Mouse (Mus musculus): ENCODE data around the gene Tcte1.

Gene Tcte1

GRCm38 (mm10) chr17:45548541-45549512, 25.6 kb downstream of the Tcte1 start:
- peak; percentile 70 for DNase-seq

GRCm38 (mm10) chr17:45549617-45550181, 26.5 kb downstream of the Tcte1 start, which contains the start of gene Tmem151b:
Gene Tmem151b, minus strand, starts transcription at chr17:45549677.
- DNase-seq, result peak; percentile 80

- no peak for DNase-seq
Measured at GRCm38 (mm10) chr17:45550253-45550652, 27.0 kb downstream of the Tcte1 start.

- DNase-seq, result no peak
Measured at GRCm38 (mm10) chr17:45551249-45551796, 28.1 kb downstream of the Tcte1 start.

GRCm38 (mm10) chr17:45551816-45552451, 28.7 kb downstream of the Tcte1 start:
- DNase-seq, result peak; percentile 77

- DNase-seq, result no peak
Measured at GRCm38 (mm10) chr17:45553065-45553464, 29.8 kb downstream of the Tcte1 start.

GRCm38 (mm10) chr17:45554420-45554819, 31.2 kb downstream of the Tcte1 start:
- DNase-seq, result no peak

- DNase-seq, result peak; percentile 86
Measured at GRCm38 (mm10) chr17:45555452-45556106, 32.3 kb downstream of the Tcte1 start, which contains the start of gene Nfkbie. Gene Nfkbie, plus strand, starts transcription at chr17:45555703.

- DNase-seq, result no peak
Measured at GRCm38 (mm10) chr17:45556107-45556489, 32.9 kb downstream of the Tcte1 start.

GRCm38 (mm10) chr17:45556514-45557245, 33.4 kb downstream of the Tcte1 start:
- no peak for DNase-seq

GRCm38 (mm10) chr17:45557246-45557824, 34.1 kb downstream of the Tcte1 start:
- DNase-seq, result no peak

GRCm38 (mm10) chr17:45557998-45558862, 35.0 kb downstream of the Tcte1 start:
- no peak for DNase-seq

- DNase-seq, result no peak
Measured at GRCm38 (mm10) chr17:45559732-45560525, 36.7 kb downstream of the Tcte1 start.

- DNase-seq, result no peak
Measured at GRCm38 (mm10) chr17:45563216-45563615, 40.0 kb downstream of the Tcte1 start.

GRCm38 (mm10) chr17:45563655-45564530, 40.7 kb downstream of the Tcte1 start, which contains the start of gene Slc35b2:
Gene Slc35b2, plus strand, starts transcription at chr17:45563874.
- DNase-seq, result peak; percentile 93

- no peak for DNase-seq
Measured at GRCm38 (mm10) chr17:45564531-45565084, 41.4 kb downstream of the Tcte1 start.

GRCm38 (mm10) chr17:45565103-45565502, 41.9 kb downstream of the Tcte1 start:
- no peak for DNase-seq

- DNase-seq, result no peak
Measured at GRCm38 (mm10) chr17:45566031-45566359, 42.8 kb downstream of the Tcte1 start.
